Mouse (Mus musculus): ENCODE results near the gene Kdm5d. TPM values are rescaled to one million over a fixed set of nuclear protein-coding genes. Genes with fewer than 3 reads are reported as not detected.

Kdm5d gene
- total RNA-seq (2021), result 1 to 10 TPM in 1 of 2 experiments, not detected in 1; 9.6 TPM
- 4.4 TPM in 1 of 2 replicates, not detected in the other for polyA plus RNA-seq (2012; rRNA removed)
- long read RNA-seq, result 0 reads

DNA sequence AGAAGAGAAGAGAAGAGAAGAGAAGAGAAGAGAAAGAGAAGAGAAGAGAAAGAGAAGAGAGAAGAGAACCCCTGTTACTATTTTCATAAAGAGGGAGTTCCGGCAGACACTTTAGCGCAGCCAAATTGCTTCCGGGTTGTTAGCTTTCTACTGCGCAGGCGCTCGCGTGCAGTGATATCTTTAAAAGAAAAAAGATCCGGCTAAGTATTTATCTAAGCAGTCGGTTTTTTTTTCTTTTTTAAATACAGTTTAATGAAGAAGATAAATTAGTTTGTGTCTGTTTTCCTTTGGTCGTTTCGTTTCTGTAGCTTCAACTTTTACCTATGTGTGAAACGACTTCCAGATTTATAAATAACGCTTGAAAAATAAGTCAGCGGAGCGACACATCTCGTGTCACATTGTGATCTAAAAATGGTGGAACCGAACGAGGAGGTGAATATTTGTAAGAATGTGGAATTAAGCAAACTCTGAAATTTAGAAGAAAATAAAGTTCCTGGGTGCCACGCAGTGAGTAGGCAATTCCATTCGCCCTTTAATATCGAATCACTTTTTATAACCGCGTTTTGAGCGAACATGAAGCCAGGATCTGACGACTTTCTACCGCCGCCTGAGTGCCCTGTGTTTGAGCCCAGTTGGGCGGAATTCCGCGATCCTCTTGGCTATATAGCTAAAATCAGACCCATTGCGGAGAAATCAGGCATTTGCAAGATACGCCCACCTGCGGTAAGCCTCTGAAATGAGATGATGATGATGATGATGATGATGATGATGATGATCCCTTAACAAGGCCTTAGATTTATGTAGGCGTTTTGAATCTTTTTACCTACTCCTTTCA is at the start of gene Kdm5d:
Gene Kdm5d, plus strand, starts transcription at position 396 of the 835 bp plus-strand sequence.
- TF ChIP-seq EP300 (IDR thresholded peaks at IDR 0.05; ENCODE audit: insufficient read depth, low read depth, low read length) (no peak), POLR2A (IDR thresholded peaks at IDR 0.05; ENCODE audit: insufficient read depth, low read depth, low read length) (no peak), CTCF (IDR thresholded peaks at IDR 0.05) (no peak)
- Histone ChIP-seq H3K9ac (ENCODE audit: low read depth, low read length) (peak within 1 kb of the TSS; percentile 51), H3K27ac (no peak within 1 kb of the TSS), H3K4me3 (no peak within 1 kb of the TSS), H3K36me3 (ENCODE audit: control insufficient read depth, insufficient read depth, low read length) (no peaks in the 10 kb centered on the region), H3K27me3 (ENCODE audit: control insufficient read depth, insufficient read depth, low read length) (no peaks in the 10 kb centered on the region), H3K79me2 (replicated peaks; ENCODE audit: control insufficient read depth, insufficient read depth, low read length) (no peaks in the 10 kb centered on the region), H3K4me1 (ENCODE audit: control insufficient read depth, insufficient read depth, low read length) (no peaks in the 10 kb centered on the region)
- intact Hi-C loops (cut with DNase I), result no loop called here
- peak in 1 of 2 experiments; percentile 55 for DNase-seq
- WGBS, result 1% methylated on average over 30 of the region's 34 CpGs

DNA sequence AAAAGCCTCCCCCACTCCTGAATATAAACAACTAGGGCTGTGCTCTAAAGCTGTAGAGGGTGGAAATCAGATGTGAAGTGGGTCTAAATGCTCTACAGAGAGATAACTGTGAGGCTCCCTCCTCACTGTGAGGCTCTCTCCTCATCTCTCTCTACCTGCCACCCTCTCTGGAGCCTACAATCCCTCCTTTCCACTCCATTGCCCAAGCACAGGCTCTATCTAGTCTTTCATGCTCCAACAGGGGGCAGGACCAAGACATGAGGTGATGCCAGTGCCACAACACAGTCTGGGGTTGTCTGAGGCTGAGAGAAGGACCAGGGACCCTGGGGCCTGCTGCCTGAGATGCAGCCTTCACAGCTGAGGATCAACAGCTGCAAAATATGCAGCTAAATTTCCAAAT is 25.2 kb upstream of the Kdm5d start:
- intact Hi-C loops (cut with DNase I), result no loop called here
- no peak overlapping the region for H3K27ac ChIP-seq
- H3K27me3 ChIP-seq (ENCODE audit: control insufficient read depth, insufficient read depth, low read length), result no peaks in the 10 kb centered on the region
- no peak for TF ChIP-seq POLR2A (IDR thresholded peaks at IDR 0.05; ENCODE audit: insufficient read depth, low read depth, low read length)
- TF ChIP-seq CTCF (IDR thresholded peaks at IDR 0.05), result no peak
- TF ChIP-seq EP300 (IDR thresholded peaks at IDR 0.05; ENCODE audit: insufficient read depth, low read depth, low read length), result no peak
- no peaks in the 10 kb centered on the region for H3K4me1 ChIP-seq (ENCODE audit: control insufficient read depth, insufficient read depth, low read length)
- no peaks in the 10 kb centered on the region for H3K79me2 ChIP-seq (replicated peaks; ENCODE audit: control insufficient read depth, insufficient read depth, low read length)
- H3K36me3 ChIP-seq (ENCODE audit: control insufficient read depth, insufficient read depth, low read length), result no peaks in the 10 kb centered on the region
- H3K9ac ChIP-seq (ENCODE audit: low read depth, low read length), result no peak overlapping the region
- DNase-seq, result no peak
- H3K4me3 ChIP-seq, result no peak overlapping the region

DNA sequence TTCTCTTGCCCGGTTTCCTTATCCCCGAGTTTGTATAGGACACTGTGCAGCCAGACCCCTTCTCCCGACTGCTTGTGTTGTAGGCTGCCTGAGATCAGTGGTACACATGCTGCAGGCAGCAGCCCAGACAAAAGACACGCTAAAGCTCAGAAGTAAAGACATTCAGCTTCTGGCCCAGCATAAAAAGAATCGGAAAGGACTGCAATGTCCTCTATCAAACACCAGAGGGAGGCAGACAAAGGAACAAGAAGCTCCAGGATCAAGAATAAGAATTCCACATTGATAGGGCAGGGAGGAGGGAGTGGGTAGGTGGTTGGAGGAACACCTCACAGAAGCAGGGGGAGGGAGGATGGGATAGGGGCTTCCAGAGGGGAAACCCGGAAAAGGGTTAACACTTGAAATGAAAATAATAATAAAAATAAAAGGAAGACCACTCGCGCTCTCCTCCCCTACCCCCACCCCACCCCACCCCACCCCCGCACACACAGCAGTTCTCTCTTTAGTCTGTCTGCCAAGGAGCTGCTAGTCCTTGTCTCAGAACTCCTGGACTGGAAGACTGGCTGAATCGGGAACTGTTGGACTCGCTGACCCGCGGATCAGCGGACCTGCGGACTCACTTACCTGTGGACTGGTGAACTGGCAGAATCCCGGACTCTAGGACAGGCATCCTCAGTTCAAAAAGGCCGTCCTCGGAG is 24.6 kb upstream of the Kdm5d start:
- intact Hi-C loops (cut with DNase I), result no loop called here

More for the DNA sequence above, 24.6 kb upstream of the Kdm5d start:
- H3K9ac ChIP-seq (ENCODE audit: low read depth, low read length), result no peak overlapping the region
- TF ChIP-seq EP300 (IDR thresholded peaks at IDR 0.05; ENCODE audit: insufficient read depth, low read depth, low read length) (no peak), POLR2A (IDR thresholded peaks at IDR 0.05; ENCODE audit: insufficient read depth, low read depth, low read length) (no peak), CTCF (IDR thresholded peaks at IDR 0.05) (no peak)
- H3K27me3 ChIP-seq (ENCODE audit: control insufficient read depth, insufficient read depth, low read length), result no peaks in the 10 kb centered on the region
- H3K4me1 ChIP-seq (ENCODE audit: control insufficient read depth, insufficient read depth, low read length), result no peaks in the 10 kb centered on the region
- DNase-seq, result no peak
- H3K79me2 ChIP-seq (replicated peaks; ENCODE audit: control insufficient read depth, insufficient read depth, low read length), result no peaks in the 10 kb centered on the region
- WGBS, result 35% methylated on average over 8 of the region's 18 CpGs
- no peak overlapping the region for H3K4me3 ChIP-seq
- H3K36me3 ChIP-seq (ENCODE audit: control insufficient read depth, insufficient read depth, low read length), result no peaks in the 10 kb centered on the region
- H3K27ac ChIP-seq, result no peak overlapping the region

Small RNA genes within 50 kb of the gene (microRNA-seq; reads per million reads assigned to microRNA genes)
- 0 reads per million in 2 experiments for gene Gm47281

Other genes with a start within 250 kb of the Kdm5d start
- gene Zfy1, start 100.4 kb upstream of the Kdm5d start, total RNA-seq (2021), result not detected
- not detected in 2 replicates for gene Zfy1, start 100.4 kb upstream of the Kdm5d start, polyA plus RNA-seq (2012; rRNA removed)
- not detected for gene Uba1y, start 79.1 kb upstream of the Kdm5d start, total RNA-seq (2021)
- gene Uba1y, start 79.1 kb upstream of the Kdm5d start, polyA plus RNA-seq (2012; rRNA removed), result not detected in 2 replicates
- gene Eif2s3y, start 112.8 kb downstream of the Kdm5d start, total RNA-seq (2021), result 10 to 100 TPM in 1 of 2 experiments, not detected in 1; 60.0 TPM
- 11.8 TPM in 1 of 2 replicates, not detected in the other for gene Eif2s3y, start 112.8 kb downstream of the Kdm5d start, polyA plus RNA-seq (2012; rRNA removed)